Mouse (Mus musculus) heart, adult 2 months (tissue): ENCODE measurements around the gene Mrps27.

Experiments
- CTCF ChIP-seq: fragments of 200-600 bp; IDR thresholded peaks from 2 replicates; pipeline ENCODE4 v1.8.1; 2022; ENCODE audit warnings: antibody characterized with exemption, mild to moderate bottlenecking, moderate library complexity
- POLR2A ChIP-seq: fragments of 200-500 bp; IDR thresholded peaks from 2 replicates; pipeline ENCODE4 v1.6.1; 2011; ENCODE audit warnings: mild to moderate bottlenecking, low read depth, low read length, control low read depth; ENCODE audit not compliant: insufficient read depth

DNA sequence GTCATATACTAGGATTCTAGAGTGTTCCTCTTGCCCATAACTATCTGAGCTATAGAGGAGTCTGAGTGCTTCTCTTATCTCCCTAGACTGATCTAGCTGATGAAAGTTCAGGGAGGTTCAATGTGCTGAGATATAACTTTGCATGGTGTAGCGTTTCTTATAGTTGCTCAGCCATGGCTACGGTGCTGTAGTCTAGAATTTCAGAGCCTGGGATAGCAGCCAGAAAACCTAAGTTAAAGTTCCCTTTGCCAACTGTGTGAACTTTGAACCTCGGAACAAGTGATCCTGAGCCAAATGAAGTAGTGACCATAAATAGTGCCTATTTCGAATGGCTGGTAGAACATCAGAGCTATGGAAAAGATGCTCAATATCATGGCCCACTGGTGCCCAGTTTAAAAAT lies 115.0 kb downstream of the Mrps27 start:
- TF ChIP-seq CTCF = no peak
- TF ChIP-seq POLR2A = no peak
